Mouse (Mus musculus) neutrophil, adult 5-6 weeks (primary cell): ENCODE data around the gene Ccnt2. TPM values are rescaled to one million over a fixed set of nuclear protein-coding genes. Genes with fewer than 3 reads are reported as not detected.
"Not testable (repeated sequence)": the region's sequence is repeated elsewhere in the genome, so short reads cannot be mapped to it uniquely, and the experiment has no call there.

Experiments used
- ATAC-seq: fragments of 151-379, 151-347 bp; 2 replicates; pipeline ENCODE4 v1.8.0; 2017; ENCODE audit warnings: mild to moderate bottlenecking, moderate TSS enrichment; ENCODE audit not compliant: insufficient number of reproducible peaks, poor library complexity, low FRiP score, severe bottlenecking; ENCODE audit errors: extremely low read depth
- total RNA-seq: library from RNA; stranded (forward); fragments of 200-1000 nt; gene quantifications from 2 replicates; pipeline ENCODE4 v1.2.3, GENCODE M21; 2017

Gene Ccnt2
- 106 and 123 TPM in 2 replicates for total RNA-seq

GRCm38 (mm10) chr1:127773803-127774500 is at the start of gene Ccnt2:
Ccnt2 (plus strand) TSS chr1:127774164.
- ATAC-seq = peak; percentile 95

DNA sequence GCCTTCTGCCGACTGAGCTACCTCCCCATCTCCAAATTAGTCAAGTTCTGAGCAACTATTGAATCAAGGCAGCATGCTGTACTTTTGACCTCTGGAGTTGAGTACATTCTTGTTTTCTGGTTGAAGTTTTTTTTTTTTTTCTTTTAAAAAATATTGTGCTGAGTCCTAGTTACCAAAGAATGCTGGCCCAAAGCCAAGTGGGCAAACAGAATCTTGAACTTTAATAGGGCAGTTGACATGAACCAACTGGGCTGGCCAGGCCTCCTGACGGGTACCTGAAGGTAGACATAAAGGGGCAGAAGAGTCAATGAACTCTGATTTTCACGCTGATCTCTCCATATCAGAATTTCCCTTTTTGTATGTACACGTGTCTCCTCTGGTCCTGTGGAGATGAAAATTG is 44.9 kb upstream of the Ccnt2 start, which contains the start of gene Acmsd:
TSS of gene Acmsd (plus strand) at position 318 of the 400 bp plus-strand sequence.
- no peak for ATAC-seq

DNA sequence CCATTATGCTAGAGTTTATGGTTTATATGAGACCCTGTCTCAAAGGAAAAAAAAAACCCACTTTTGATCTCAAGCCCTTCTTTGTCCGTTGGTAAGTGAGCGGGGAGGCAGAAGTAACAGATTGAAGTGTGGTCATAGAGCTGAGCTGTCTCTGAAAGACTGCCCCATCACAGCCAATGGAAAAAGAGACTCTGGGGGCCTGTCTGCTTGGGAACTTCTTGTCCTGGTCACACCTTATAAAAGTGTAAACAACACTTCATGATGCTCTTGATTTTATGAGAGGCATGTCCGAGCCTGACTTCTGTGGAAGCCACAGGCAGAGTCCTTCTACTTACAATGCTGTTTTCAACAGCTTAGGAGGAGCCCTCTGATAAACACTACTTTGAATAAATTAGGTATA is 42.9 kb upstream of the Ccnt2 start:
- ATAC-seq = no peak

DNA sequence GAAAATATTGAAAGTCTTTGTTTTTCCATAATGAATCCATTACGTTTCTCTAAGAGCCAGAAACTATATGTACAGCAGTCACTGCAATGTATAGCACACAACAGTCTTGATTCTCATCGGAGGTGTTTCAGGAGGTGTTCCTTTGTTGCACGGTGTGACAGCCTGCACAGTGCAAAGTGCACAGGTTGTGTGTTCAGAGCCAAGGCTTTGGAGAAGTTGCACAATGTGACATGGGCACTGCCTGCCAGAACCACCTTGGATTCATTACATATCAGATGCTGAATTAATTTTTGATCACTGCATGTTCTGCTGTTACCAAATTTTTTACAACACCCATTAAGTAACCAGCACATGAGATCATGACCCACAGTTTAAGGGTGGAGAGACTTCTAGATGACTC is 41.5 kb upstream of the Ccnt2 start:
- ATAC-seq = no peak

- ATAC-seq = no peak
Measured at GRCm38 (mm10) chr1:127732841-127733240, 41.1 kb upstream of the Ccnt2 start.

DNA sequence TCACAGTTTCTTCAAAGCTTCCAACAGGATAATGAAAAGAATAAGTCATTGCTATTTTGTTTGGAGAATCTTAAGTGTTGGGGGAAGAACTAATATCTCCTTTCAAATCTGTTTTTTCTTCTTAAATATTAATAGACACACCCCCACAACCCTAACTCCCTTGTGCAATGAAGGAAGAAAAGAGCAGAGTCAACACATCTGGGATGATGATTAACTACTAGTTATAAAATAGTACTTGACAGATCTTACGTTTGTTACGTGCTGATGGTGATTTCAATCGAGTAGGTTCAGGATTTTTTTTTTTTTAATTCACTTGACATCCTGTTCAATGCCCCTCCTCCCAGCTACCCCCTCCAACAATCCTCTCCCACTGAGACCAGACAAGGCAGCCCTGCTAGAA is 38.6 kb upstream of the Ccnt2 start:
- no peak for ATAC-seq

DNA sequence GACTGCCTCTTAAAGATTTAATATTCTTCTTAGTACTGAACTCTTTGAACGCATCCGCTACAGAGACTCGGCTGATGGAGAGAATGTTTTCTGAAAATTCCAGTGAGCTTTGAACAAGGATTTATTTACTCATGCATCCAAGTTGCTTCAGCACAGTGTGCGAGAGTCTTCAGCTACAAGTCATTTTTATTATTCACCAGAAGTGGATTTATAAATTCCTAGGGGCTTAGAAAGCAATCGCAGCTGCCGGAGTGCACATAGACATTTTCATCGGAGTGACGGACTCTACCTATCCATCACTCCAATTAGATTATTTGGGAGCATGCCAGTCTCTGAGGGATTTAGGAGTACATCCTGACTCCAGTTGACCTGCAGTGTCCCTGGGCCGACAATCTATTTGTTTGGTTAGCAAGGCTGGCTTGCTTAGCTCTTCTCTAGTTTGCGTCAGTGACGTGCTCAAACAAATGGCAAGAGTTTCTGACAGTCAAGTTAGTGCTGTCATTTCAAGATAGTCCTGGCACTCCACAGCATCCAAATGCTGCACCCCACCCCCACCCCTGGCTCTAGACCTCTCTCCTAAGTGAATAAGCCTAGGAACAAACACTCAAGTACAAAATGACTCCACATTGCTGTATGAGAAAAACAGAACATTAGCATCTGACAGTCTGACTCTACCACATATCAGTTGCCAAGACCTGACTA is 23.4 kb upstream of the Ccnt2 start:
- ATAC-seq = no peak

GRCm38 (mm10) chr1:127755806-127756205 is 18.2 kb upstream of the Ccnt2 start:
- ATAC-seq = no peak

DNA sequence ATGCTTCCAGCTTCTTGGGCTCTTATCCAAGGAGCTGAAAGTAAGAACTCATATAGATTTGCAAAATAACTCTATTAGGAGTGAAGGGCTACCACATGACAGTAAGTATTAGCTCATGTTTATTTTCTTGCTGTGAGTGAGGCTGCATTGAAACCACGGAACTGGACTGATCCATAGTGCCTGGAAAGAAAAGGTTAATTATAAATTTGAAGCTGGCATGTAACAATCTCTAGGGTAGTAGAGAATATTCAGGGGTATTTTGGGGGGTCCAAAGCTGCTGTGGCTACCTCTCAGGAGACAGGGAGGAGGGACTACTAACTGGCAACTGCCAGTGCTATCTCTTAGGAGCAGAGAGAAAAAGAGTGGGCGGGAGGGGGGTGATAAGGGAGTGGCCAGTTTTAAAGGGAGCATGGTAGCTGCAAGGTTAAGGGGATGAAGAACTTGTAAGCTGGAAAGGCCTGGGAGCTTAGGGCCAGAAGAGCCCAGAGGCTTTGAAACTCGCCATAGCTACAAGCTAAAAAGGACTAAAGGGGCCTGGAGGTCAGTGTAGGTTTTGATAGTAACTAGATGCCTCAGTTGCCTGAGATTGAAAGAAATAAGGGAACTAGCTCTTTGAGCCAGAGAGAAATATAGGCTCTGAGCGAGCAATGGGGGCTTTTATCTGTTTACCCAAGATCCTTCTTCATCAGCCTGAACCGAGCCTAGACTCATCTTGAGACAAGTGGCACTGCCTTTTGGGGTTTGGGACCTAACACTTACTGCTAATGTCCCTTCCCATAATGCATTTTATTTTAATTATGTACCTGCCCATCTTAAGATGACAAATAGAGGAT is 17.4 kb upstream of the Ccnt2 start:
- no peak for ATAC-seq

- not testable (repeated sequence) for ATAC-seq
Measured at GRCm38 (mm10) chr1:127757164-127757545, 16.8 kb upstream of the Ccnt2 start.

- no peak for ATAC-seq
Measured at GRCm38 (mm10) chr1:127765468-127765867, 8.5 kb upstream of the Ccnt2 start.

GRCm38 (mm10) chr1:127766741-127767140 is 7.2 kb upstream of the Ccnt2 start:
- ATAC-seq = no peak

DNA sequence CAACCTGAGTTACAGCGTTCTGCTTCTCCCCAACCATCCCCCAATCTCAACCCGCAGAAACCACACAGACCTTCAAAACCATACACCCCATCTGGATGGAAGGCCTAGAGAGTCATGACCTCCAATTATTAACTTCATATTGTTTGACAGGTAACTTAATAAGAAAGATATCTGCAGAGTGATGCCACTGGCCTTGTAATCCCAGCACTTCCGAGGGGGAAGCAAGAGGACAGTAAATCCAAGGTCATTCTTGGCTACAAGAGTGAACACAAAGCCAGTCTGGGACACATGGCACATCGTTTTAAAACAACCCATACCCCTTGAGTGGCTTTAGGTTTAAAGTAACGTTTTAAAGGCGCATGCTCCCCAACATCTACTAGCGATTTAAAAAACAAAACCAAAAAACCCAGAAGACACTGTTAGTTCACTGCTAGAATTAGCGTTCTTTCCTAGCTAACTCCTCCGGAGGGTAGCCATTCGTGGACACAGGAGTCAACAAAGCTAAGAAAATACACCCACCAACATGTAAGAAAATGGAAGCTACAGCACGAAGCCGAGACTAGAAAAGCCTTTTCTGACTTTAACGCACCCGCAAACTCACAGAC is 664 bp upstream of the Ccnt2 start:
- ATAC-seq = no peak

- ATAC-seq = no peak
Measured at GRCm38 (mm10) chr1:127774501-127774880, 527 bp downstream of the Ccnt2 start.

DNA sequence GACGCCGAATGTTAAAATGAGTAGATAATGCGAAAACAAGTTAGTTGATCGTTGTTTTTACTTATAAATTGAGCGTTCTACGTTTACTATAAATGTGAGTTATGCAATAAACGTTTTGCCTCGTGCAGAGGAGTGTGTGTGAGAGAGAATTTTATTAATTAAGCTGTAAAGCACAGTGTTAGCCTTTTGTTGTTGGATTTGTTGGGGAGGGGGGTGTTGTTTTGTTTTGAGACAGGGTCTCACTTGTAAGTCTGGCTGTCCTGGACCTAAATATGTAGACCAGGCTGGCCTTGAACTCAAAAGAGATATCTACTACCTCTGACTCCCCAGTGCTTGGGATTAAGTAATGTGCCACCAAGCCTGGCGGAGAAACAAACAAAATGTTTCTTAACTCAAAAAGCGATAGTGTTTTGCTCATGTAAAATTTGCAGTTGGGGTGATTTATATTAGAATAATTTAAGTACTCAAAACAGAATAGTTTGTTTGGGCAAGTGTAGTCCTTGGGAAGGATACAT is 1.3 kb downstream of the Ccnt2 start:
- ATAC-seq = no peak

- ATAC-seq = no peak
Measured at GRCm38 (mm10) chr1:127776246-127776645, 2.3 kb downstream of the Ccnt2 start.

DNA sequence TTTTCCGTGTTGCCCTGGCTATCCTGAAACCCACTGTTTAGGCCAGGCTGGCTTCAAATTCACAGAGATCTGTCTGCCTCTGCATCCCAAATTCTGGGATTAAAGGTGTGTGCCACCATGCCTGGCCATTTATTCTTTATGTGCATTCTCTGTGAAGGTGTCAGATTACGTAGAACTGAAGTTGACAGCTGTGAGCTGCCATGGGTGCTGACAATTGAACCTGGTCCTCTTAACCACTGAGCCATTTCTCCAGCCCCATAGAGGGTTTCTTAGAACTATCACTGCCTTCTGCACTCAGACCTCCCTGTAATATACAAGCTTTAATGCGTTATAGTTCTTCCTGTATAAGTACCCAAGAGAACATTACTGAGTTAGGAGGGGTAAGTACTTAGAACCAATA is 4.6 kb downstream of the Ccnt2 start:
- ATAC-seq = no peak

DNA sequence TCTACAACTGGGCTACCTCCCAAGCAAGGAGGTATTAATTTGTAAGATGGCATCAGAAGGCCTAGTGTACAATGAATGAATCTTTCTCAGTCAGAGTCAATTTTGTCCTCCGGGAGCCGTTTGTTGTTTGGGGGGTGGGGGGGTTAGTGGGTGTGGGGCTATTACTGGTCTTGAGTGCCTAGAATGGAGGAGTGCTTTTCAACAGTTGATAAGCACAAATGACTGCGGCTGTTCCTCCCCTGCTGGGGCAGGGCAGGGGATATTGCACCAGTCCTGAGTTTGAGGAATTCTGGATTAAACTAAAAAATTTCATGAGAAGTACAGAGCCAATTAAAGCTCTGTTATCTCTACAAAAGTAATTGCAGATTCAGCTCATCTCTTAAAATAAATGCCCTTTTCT is 6.2 kb downstream of the Ccnt2 start:
- no peak for ATAC-seq

DNA sequence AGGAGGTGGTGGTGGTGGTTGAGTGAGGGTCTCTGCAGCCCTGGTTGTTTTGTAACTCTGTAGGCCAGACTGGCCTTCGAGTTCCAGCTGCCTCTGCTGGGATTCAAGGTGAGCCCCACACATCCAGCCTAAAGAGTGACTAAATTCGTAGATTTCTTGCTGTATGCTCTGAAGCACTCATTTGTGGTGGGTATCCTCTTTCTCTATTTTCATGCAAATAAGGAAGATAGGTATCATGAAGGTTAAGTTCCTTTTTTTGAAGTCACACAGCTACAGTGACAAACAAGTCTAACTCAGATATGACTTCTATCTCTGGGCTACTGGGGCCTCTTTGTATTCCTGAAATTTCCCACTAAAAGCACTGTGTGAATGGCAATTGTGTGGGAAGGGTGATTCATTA is 6.9 kb downstream of the Ccnt2 start:
- ATAC-seq = peak; percentile 85
